Mouse (Mus musculus): ENCODE data around the gene Stim2. TPM values are rescaled to one million over a fixed set of nuclear protein-coding genes. Genes with fewer than 3 reads are reported as not detected.

Stim2 gene
- total RNA-seq, 1 experiment from 2014 or later, result 45.9 TPM

GRCm38 (mm10) chr5:54034680-54035079 is 36.4 kb downstream of the Stim2 start:
- no peak for ATAC-seq (ENCODE audit: extremely low read depth, insufficient number of reproducible peaks, low FRiP score, poor library complexity, severe bottlenecking)

GRCm38 (mm10) chr5:54038615-54039014 is 40.3 kb downstream of the Stim2 start:
- peak; percentile 60; the same call in 1 of the 2 replicates for ATAC-seq (ENCODE audit: extremely low read depth, insufficient number of reproducible peaks, low FRiP score, poor library complexity, severe bottlenecking)

GRCm38 (mm10) chr5:54040527-54040926 is 42.2 kb downstream of the Stim2 start:
- ATAC-seq (ENCODE audit: extremely low read depth, insufficient number of reproducible peaks, low FRiP score, poor library complexity, severe bottlenecking), result no peak

- no peak for ATAC-seq (ENCODE audit: extremely low read depth, insufficient number of reproducible peaks, low FRiP score, poor library complexity, severe bottlenecking)
Measured at GRCm38 (mm10) chr5:54042013-54042412, 43.7 kb downstream of the Stim2 start.

- ATAC-seq (ENCODE audit: extremely low read depth, insufficient number of reproducible peaks, low FRiP score, poor library complexity, severe bottlenecking), result peak; percentile 89
Measured at GRCm38 (mm10) chr5:54045523-54045922, 47.2 kb downstream of the Stim2 start.

GRCm38 (mm10) chr5:54046432-54046831 is 48.1 kb downstream of the Stim2 start:
- no peak for ATAC-seq (ENCODE audit: extremely low read depth, insufficient number of reproducible peaks, low FRiP score, poor library complexity, severe bottlenecking)

GRCm38 (mm10) chr5:54049145-54049733 is 50.9 kb downstream of the Stim2 start:
- ATAC-seq (ENCODE audit: extremely low read depth, insufficient number of reproducible peaks, low FRiP score, poor library complexity, severe bottlenecking), result no peak

GRCm38 (mm10) chr5:54049940-54050339 is 51.6 kb downstream of the Stim2 start:
- ATAC-seq (ENCODE audit: extremely low read depth, insufficient number of reproducible peaks, low FRiP score, poor library complexity, severe bottlenecking), result peak; percentile 46; the same call in 1 of the 2 replicates

- ATAC-seq (ENCODE audit: extremely low read depth, insufficient number of reproducible peaks, low FRiP score, poor library complexity, severe bottlenecking), result no peak
Measured at GRCm38 (mm10) chr5:54051056-54051455, 52.8 kb downstream of the Stim2 start.

GRCm38 (mm10) chr5:54052205-54052604 is 53.9 kb downstream of the Stim2 start:
- no peak for ATAC-seq (ENCODE audit: extremely low read depth, insufficient number of reproducible peaks, low FRiP score, poor library complexity, severe bottlenecking)

GRCm38 (mm10) chr5:54053673-54054366 is 55.5 kb downstream of the Stim2 start:
- ATAC-seq (ENCODE audit: extremely low read depth, insufficient number of reproducible peaks, low FRiP score, poor library complexity, severe bottlenecking), result no peak

GRCm38 (mm10) chr5:54056266-54056665 is 58.0 kb downstream of the Stim2 start:
- no peak for ATAC-seq (ENCODE audit: extremely low read depth, insufficient number of reproducible peaks, low FRiP score, poor library complexity, severe bottlenecking)

- no peak for ATAC-seq (ENCODE audit: extremely low read depth, insufficient number of reproducible peaks, low FRiP score, poor library complexity, severe bottlenecking)
Measured at GRCm38 (mm10) chr5:54059998-54060397, 61.7 kb downstream of the Stim2 start.

- ATAC-seq (ENCODE audit: extremely low read depth, insufficient number of reproducible peaks, low FRiP score, poor library complexity, severe bottlenecking), result no peak
Measured at GRCm38 (mm10) chr5:54062079-54062478, 63.8 kb downstream of the Stim2 start.

GRCm38 (mm10) chr5:54067591-54067990 is 69.3 kb downstream of the Stim2 start:
- ATAC-seq (ENCODE audit: extremely low read depth, insufficient number of reproducible peaks, low FRiP score, poor library complexity, severe bottlenecking), result no peak

- ATAC-seq (ENCODE audit: extremely low read depth, insufficient number of reproducible peaks, low FRiP score, poor library complexity, severe bottlenecking), result peak; percentile 41; the same call in 1 of the 2 replicates
Measured at GRCm38 (mm10) chr5:54070549-54070948, 72.2 kb downstream of the Stim2 start.

- ATAC-seq (ENCODE audit: extremely low read depth, insufficient number of reproducible peaks, low FRiP score, poor library complexity, severe bottlenecking), result no peak
Measured at GRCm38 (mm10) chr5:54071288-54071687, 73.0 kb downstream of the Stim2 start.

GRCm38 (mm10) chr5:54071705-54072104 is 73.4 kb downstream of the Stim2 start:
- ATAC-seq (ENCODE audit: extremely low read depth, insufficient number of reproducible peaks, low FRiP score, poor library complexity, severe bottlenecking), result peak; percentile 56; the same call in 1 of the 2 replicates

- no peak for ATAC-seq (ENCODE audit: extremely low read depth, insufficient number of reproducible peaks, low FRiP score, poor library complexity, severe bottlenecking)
Measured at GRCm38 (mm10) chr5:54073291-54073690, 75.0 kb downstream of the Stim2 start.

GRCm38 (mm10) chr5:54079997-54080396 is 81.7 kb downstream of the Stim2 start:
- ATAC-seq (ENCODE audit: extremely low read depth, insufficient number of reproducible peaks, low FRiP score, poor library complexity, severe bottlenecking), result no peak

Measured in neutrophil, adult 5-6 weeks (primary cell).